Mouse (Mus musculus) C2C12 (cell line): ENCODE data around the gene Lhb.

Source experiments
- CEBPB ChIP-seq: IDR thresholded peaks from one replicate; pipeline ENCODE4 v1.6.1; 2011; ENCODE audit warnings: low read depth, mild to moderate bottlenecking, control low read depth, moderate library complexity
- CTCF ChIP-seq: IDR thresholded peaks from one replicate; pipeline ENCODE4 v1.5.1; 2011; ENCODE audit not compliant: control insufficient read depth, insufficient read depth, insufficient read length
- MAX ChIP-seq: IDR thresholded peaks from one replicate; pipeline ENCODE4 v1.6.1; 2011; ENCODE audit warnings: mild to moderate bottlenecking, control low read depth
- MYOG ChIP-seq: IDR thresholded peaks from one replicate; pipeline ENCODE4 v1.6.1; 2011; ENCODE audit not compliant: control insufficient read depth, insufficient read length; ENCODE audit errors: extremely low read depth

GRCm38 (mm10) chr7:45419859-45420614, 583 bp upstream of the Lhb start:
- TF ChIP-seq MAX (no peak), CTCF (no peak), MYOG (no peak), CEBPB (no peak)
